Mouse (Mus musculus): ENCODE data around the gene Shc4.

The Shc4 gene

DNA sequence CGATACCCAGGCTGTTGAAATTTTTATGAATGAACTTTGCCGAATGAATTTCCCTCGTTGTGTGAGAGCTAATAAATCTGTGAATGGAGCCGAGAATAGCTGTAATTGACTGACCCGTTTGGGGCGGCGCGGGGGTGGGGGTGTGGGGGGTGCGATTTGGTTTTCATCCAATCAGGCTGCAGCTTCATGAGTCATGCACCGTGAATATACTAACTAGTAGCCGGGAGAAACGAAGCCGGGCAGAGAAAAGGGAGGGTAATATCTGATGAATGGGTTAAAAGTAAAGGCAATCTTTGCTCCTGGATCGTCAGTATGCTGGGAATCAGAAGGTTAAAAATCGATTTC is at the start of gene Shc4:
TSS of gene Shc4 (minus strand) at position 63 of the 345 bp plus-strand sequence.
- DNase-seq (ENCODE audit: low spot score in 2 of 2) = peak in 1 of 2 experiments; percentile 49

DNA sequence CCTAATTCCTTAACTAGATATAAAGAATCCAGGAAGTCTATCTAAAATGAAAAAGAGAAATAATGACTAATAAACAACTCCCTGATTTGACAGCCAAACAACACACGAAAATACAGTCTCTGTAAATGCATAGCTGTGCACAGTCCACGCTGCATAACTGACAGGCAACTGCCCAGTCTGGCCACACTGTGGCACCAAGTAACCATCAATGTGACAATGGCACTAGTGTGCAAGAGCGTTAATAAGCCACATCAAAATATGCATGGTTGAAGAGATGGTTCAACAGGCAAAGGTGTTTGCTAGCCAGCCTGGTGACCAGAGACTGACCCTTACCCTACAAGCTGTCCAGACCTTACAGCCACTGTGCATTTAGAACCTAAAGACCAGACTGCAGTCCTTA is 41.1 kb upstream of the Shc4 start:
- no peak for DNase-seq (ENCODE audit: low spot score in 2 of 2)

DNA sequence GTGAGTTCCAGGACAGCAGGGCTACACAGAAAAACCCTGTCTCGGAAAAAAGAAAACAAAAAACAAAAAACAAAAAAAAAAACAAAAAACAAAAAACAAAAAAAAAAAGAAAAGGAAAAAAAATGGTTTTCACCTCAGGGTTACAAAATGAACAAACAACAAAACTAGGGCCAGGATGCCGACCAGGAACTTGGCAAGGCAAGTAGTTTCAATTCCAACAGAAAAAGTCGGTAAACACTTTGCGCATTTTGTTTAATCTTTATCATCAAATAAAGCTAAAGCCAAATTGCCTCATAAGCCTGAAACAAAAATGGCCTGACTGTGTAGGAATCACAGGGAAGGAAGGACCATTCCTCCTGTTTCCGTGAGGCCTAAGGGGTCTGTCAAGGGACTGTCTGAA is 40.6 kb upstream of the Shc4 start:
- DNase-seq (ENCODE audit: low spot score in 2 of 2) = no peak

DNA sequence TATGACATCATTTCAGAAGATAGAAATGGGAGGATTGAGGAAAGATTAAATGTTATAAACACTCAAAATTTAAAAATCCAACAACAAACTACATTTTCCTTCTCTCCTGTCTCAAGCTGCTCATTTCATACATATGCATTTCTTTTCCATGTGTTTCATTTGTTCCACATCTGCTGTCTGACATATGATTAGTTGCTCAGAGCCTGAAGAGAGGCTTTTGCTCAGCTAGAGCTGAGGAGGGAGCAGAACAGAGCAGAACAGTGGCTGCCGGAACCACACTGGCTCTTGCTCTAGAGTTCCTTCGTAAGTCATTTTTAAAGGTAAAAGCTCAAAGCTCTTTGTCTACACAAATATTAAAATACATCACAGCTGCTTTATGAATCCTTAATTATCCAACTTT is 25.4 kb upstream of the Shc4 start:
- DNase-seq (ENCODE audit: low spot score in 2 of 2) = no peak

DNA sequence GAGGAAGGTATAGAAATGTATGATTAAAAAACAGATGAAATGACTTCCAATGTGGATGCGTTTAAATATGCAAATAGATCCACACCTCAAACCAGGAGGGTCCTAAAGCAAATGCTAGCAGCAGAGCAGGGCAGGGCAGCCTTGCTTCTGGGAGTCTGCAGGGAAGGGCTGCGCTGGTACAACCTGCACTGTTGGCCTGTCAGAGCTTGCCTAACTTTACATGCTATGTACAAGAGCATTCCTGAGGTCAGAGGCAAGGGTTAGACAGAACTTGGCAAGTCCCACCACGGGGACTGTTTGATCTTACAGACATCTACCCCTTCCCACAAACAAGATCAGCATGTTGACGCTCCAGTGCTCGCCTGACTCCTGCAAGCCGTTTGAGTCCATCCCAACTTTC is 15.4 kb upstream of the Shc4 start:
- no peak for DNase-seq (ENCODE audit: low spot score in 2 of 2)

DNA sequence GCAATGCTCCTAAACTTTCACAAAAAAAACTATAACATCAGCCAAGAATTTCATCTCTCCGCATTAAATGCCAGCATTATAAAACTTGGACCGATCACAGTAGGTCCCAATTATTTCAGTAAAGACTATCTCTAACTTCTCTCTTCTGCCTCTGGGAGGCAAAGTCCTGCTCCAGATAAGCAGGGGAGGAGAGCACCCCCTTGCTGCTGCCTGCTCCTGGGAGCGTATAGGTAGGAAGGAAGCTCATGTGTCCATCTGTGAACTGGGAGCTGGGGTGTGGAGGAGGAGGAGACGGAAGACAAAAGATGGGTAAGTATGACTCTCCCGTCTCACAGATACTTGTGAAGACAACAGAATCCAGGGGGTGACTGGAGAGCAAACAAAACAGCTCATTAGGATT is 14.8 kb upstream of the Shc4 start:
- no peak for DNase-seq (ENCODE audit: low spot score in 2 of 2)

DNA sequence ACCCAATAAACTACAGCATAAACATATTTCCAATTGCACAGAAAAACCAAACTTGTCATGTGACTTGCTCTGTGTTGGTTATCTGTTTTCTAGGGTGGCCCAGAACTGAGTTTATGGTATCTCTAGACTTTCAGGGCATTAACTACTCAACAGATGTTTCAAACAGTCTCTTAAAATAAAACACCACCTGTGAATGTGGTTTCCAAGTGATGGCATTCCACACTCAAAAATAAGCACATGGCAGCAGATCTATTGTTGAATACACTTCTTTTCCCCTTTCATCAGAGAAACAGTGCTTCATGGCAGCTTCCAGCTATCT is 12.0 kb upstream of the Shc4 start:
- no peak for DNase-seq (ENCODE audit: low spot score in 2 of 2)

DNA sequence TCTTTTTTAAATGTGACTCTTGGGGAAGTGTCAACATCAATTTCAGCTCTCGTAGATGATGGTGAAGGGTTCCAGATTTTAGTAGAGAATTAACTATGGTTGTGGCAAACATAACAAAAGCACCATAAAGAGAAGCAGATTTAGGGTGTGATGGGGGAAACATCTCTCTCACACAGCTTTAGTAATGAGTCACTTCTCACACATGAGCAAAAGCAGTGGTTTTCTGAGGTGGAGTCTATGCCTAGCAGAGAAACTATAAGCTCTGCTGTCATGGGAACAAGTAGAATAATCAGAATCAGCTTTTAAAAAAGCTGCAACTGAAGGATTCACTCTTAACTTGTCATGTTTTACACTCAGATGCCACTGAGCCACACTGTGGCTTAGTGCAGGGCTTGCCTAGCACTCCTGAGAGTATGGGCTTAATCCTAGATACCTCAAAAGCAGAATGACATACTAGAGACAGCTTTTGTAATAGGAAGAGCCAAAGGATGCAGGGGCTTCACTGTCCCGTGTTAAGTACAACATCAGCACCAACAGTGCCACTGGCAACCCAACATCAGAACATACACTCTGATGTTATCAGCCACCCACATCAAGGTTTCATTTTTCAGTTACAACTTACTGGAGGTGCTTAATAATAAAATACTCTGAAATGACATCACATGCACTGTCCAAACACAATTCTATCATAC is 11.5 kb upstream of the Shc4 start:
- DNase-seq (ENCODE audit: low spot score in 2 of 2) = no peak

DNA sequence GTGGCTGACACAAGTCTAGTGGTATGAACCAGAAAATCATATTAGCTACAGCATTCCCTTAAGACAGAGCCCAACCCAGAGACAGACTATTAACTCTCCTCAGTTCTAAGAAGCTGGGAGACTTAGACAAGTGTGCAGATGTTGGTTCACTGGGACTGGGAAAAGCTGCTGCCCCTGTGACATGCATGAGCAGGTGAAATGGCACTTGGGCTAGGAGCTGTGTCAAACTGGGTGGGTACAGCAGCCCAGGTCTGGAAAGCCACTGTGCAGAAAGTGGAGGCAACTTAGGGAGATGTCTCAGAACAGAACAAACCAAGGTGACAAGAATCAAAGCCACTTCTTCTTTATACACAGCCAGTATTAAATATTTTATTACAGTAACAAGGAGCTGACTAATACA is 10.8 kb upstream of the Shc4 start:
- DNase-seq (ENCODE audit: low spot score in 2 of 2) = no peak

DNA sequence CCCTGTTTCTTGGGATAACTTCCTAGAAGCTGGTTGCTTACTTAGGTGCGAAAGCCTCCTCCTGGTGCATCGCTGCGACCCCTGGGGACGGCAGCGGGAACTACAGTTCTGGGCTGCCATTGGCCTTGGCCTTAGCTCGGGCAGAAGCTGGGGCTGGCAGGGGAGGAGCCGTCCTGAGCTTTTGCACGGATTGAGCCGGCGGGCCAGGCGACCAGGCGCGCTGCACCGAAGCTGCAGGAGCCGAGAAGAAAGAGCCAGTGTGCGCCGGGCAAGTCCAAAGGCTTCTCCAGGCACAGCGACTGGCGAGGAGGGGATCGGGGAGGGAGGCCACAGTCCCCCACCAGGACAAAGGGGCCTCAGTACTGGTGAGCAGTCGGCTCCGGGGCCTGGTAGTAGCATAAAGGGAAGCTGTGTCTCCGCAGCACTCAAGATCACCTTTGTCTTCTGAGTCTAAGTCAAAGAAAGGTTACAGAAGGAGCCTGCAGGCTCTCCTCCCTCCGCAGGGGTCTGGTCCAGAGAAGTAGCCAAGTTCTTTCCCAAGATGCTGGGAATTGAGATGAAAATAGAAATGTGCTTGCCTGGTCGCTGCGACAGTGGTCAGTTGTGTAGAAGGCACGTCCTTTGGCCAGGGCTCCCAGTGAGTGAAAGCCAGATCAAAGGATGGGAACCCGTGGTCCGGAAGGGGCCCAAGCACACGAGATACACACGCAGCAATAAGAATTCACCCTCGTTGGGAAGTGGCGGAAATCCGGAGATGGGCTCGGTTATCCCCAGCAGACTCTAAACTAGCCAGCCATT is 8.0 kb upstream of the Shc4 start:
- DNase-seq (ENCODE audit: low spot score in 2 of 2) = peak; percentile 93 to 95

DNA sequence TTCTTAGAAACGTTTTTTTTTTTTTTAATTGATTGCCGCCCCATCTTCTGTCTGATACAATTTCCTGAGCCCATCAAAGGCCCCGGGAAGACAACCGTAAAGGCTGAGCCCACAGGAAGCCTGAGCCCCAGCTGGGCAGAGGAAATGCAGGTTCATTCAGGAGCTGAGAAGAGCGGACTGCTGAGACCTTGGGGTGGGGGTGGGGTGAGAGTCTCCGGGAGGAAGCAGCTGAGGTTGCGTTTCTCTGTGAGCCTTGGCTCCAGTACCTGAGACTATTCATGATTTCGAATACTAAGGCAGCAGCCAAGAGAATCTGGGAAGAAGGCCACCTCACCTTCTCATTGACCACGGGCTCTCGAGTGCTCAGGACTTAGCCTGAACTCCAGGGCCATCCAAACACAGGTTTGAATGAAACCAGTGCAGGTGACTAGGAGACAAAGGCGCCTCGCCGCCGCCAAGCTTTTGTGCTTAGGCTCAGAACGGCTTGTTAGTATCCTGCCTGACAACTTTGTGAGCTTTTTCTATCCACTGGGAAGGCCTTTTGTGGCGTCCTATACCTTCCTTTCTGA is 682 bp upstream of the Shc4 start:
- no peak for DNase-seq (ENCODE audit: low spot score in 2 of 2)

DNA sequence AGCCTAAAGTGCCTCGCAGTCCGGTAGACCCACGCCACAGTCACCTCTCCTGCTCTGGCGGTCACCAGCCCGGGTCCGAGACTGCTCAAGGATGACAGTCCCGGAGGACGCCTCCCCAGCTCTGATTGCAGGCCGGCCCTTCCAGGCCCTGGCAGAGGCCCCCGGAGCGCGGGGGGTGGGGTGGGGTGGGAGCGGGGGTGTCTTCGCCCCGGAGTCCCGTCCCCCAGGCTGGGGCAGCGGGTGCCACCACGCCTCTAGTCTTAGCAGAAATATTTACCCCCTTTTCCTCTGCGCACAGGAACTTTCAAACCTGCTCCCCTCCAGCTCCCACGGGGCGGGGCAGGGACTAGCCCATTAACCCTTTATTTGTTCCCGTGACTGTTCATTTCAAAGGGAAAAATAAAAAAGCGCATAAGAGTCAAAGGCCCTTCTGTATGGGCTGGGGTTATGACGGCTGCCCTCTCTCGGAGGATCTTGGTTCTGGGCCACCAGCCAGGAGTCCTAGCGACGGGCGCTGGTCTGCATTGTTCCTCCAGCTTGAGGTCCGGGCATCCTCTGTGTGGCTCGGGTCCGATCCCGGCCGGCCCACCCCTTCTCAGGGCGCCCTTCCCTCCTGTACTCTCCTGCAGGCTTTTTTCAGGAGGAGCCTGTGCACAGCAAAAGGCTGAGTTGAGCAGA is 401 bp downstream of the Shc4 start:
- DNase-seq (ENCODE audit: low spot score in 2 of 2) = peak; percentile 68 to 70

DNA sequence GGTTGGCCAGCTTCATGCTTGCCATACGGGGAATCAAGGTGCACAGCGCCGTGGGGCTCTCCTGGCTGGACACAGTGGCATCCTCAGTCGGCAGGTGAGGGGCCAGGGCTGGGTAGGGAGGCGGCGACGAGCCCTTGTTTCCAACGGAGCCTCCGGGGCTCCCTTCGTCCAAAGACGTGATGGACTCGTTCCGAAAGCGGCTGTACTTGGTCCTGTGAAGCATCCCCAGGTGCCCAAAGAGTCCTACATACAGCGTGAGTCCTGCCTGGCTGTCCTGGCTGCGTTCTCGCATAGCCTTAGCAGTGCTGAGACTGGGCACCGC is 901 bp downstream of the Shc4 start:
- no peak for DNase-seq (ENCODE audit: low spot score in 2 of 2)

DNA sequence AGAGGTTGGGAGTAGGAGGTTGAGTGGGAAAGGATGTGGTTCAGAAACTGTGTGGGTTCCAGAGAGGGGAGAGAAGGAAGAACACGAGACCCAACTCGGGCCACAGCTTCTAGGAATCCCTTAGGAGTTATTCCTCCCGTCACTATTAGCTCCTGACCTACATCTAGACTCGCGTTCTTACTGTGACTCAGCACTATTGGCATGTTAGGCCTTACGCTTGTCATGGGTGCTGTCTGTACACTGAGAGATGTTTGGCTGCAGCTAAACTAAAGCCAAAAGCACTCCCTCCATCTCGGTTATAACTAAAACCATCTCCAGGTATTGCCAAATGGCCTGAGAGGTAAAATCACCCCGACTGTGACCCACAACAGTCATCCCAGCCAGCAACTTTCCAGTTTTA is 7.3 kb downstream of the Shc4 start:
- DNase-seq (ENCODE audit: low spot score in 2 of 2) = no peak

DNA sequence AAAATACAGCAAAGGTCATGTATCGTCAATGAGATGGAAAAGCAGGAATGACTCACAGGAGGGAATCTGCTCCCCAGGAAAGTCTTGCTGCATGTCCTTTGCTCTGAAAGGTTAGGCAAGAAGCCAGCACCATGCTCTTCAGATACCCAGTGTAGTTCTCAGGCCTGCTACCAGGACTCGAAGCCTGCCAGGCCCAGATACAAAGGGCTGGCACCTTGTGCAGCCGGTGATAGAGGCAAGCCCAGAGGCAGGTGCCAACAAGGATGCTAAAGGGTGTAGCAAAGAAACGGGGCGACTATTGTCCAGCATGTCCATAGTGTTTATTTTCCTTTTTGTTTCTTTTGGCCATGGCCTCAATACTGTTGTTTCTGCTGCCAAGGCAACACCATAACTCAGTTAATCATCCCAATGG is 17.4 kb downstream of the Shc4 start:
- DNase-seq (ENCODE audit: low spot score in 2 of 2) = no peak

DNA sequence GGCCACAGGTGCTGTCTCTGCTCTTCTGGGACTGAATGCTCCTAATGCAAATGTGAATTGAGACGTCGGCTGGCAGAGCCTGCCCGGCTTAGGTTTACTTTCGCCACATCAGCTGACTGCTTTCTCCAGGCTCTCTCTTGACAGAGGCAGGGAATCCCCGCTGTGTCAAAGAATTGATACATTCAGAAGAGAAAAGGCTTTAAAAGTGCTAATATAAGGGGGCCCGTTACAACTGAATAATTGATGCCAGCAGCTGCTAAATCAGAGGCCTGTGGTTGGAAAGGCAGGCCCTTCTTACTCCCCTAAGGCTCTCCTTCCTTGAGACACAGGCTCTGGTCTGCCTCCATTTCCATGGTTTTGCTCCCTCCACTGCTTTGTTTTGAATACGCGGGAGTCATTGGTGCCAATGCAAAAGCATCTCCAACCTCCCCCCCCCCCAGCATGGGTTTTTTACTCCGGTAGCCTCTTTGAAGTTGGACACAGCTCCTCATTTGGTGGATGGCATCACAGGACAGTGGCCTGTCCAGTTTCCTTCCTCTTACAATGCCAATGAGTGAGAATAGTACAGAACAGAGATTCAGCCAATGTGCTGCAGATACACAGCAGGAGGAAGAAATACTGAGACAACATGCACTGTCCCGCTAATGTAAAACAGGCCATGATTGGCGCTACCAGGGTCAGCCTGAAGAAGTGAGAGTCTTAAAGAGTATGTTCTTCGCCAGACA is 18.9 kb downstream of the Shc4 start:
- no peak for DNase-seq (ENCODE audit: low spot score in 2 of 2)

DNA sequence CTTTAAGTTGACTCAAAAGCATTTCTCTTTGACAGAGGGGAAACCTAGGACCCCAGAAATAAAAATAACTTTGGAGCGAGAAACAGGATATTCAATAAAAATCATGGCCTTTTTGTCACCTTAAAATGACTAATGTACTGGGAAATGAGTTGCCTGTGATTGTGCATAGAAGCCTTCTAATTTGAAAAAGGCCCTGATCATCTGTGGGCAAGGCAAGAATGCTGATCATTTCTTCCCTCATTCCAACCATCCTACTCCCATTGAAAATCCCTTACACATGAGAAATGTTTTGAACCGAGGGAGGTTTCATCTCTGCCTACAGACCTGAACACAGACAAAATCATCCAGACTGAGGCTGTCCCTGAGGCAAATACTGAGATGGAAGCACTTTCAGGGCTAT is 21.1 kb downstream of the Shc4 start:
- no peak for DNase-seq (ENCODE audit: low spot score in 2 of 2)

DNA sequence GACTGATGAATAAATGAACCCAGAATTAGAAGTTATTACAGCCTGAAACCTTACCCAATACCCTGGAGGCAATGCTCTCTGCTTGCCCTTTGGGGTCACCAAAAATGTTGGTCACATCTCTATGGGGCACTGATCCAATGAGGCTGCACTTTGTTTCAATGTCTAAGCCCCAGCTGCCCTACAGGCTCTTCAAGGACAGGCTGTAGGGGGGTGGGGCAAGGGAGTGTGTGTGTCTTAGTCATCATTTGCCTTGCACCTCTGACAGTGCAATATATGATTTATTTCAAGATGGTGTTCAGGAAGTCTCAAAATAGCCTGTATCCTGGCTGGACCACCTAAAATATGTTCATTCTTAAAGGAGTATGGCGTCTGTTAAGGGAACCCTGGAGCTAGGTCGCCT is 22.3 kb downstream of the Shc4 start:
- DNase-seq (ENCODE audit: low spot score in 2 of 2) = no peak

DNA sequence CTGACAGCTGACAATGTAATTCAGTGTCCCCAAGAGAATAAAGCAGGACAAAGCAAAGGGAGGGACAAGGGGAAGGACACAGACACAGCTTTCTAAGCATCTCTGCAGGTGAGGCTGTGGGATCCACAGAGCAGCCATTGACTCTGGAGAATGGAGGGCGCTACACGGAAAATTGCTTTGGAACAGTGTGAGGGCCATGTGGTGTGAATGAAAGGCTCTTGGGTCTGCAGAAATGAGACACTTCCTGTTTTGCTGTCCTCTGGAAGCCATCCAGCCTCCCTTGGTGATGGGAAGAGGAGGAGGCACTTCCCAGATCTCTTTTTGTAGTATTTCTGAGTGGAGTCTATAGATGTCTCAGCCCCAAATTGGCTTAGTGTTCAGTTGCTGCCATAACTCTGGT is 27.7 kb downstream of the Shc4 start:
- peak in 1 of 2 experiments; percentile 39 for DNase-seq (ENCODE audit: low spot score in 2 of 2)

DNA sequence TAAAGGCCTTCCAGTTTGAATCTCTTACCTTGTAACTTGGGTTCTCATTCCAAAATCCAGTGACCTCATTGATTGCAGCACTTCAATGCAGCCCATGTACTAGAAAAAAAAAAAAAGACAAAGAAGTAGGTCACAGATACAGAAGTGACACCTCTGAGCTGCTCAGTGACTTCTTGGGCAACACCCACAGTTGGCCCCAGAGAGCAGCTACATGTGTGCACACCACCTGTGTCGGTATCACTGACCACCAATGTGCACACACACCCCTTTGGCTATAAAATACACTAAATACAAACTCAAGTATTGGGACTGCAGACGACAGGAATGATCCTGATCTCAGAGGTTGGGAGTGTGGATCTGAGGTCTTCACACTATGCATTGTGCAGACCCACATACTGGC is 29.1 kb downstream of the Shc4 start:
- no peak for DNase-seq (ENCODE audit: low spot score in 2 of 2)

DNA sequence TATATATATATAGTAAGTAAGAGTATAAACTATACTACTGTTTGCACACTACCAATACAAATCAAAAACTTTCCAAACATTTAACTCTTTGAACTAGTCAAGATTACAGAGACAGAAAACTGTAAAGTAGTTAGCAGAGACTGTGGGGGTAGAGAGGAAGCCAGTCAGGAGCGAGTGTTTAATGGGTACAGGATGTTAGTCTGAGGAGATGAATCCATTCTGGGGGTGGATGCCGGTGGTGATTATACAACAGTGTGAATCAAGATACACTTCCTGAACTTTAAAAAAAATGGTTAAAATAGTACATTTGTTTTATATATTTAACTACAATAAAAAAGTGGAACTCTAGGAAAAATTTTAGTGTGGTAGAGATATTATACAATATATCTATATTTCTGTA is 31.9 kb downstream of the Shc4 start:
- no peak for DNase-seq (ENCODE audit: low spot score in 2 of 2)

DNA sequence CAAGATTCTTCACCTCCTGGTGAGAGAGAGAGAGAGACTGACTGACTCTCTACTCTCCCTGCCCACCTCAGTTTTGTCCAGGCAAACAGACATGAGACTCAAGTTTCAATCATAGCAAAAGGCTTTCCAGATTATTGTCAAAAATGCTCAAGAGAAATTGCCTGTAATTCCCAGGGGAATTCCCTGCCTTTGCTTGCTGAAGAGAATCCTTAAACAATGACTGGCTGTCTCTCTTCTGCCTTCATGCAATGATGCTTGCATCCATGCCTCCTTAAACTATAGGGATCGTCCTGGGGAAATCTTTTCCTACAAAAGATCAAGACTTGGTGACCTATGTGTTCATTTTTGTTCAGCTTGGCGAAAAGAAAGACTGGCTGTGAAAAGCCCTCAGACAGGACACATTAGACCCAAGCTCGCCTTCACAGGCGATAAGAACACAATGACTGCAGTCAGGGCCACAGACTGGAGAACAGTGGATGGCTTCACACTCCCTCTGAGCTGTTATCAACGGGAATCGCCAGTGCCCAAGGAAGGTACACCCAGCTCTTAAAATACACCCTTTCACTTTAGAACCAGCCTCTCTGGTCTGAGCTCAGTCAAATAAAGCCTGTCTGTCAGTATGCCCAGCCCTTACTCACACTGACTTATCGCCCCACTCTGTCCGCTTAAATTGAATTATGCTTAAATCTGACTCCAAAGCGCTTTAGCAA is 38.4 kb downstream of the Shc4 start:
- DNase-seq (ENCODE audit: low spot score in 2 of 2) = no peak

Measured in right cerebral cortex, postnatal 10 days (tissue).